Mouse (Mus musculus) G1E (cell line): Measurements from ENCODE around the gene Gm527.

ENCODE experiments used
- CTCF ChIP-seq: IDR thresholded peaks from 2 replicates; pipeline ENCODE4 v1.5.1; 2012; ENCODE audit warnings: low read depth, low read length, inconsistent platforms, mixed read lengths
- GATA1 ChIP-seq: IDR thresholded peaks from 2 replicates; pipeline ENCODE4 v1.6.1; 2012; ENCODE audit warnings: borderline replicate concordance, low read length, inconsistent platforms, mixed read lengths

GRCm38 (mm10) chr12:64968067-64968466 lies 50.4 kb downstream of the Gm527 start:
- no peak for TF ChIP-seq GATA1
- no peak for TF ChIP-seq CTCF
